Mouse (Mus musculus): ENCODE data around the gene Sdk1. TPM values are rescaled to one million over a fixed set of nuclear protein-coding genes. Genes with fewer than 3 reads are reported as not detected.

Sdk1 gene
- total and polyA plus RNA-seq, 2 experiments from 2014 or later: 0.59 to 8.4 TPM

GRCm38 (mm10) chr5:141388451-141388850, 147.2 kb downstream of the Sdk1 start:
- H3K4me2 ChIP-seq (ENCODE audit: low read depth, low read length): no peak overlapping the region
- no peak overlapping the region for H3K27ac ChIP-seq (ENCODE audit: low read depth)
- no peak for TF ChIP-seq CTCF (IDR thresholded peaks at IDR 0.05; ENCODE audit: low read depth)
- TF ChIP-seq EP300 (IDR thresholded peaks at IDR 0.05; ENCODE audit: low read depth): no peak
- no peak overlapping the region for H3K9ac ChIP-seq (replicated peaks; ENCODE audit: low read depth, low read length)
- no peaks in the 10 kb centered on the region for H3K4me1 ChIP-seq (ENCODE audit: control insufficient read depth, insufficient read depth)
- ATAC-seq (ENCODE audit: insufficient read depth, low read depth) (no peak), DNase-seq (ENCODE audit: low spot score) (no peak)
- no peak overlapping the region for H3K4me3 ChIP-seq (ENCODE audit: low read depth, low read length)
- H3K36me3 ChIP-seq (replicated peaks; ENCODE audit: control insufficient read depth, insufficient read depth, low read length): no peaks in the 10 kb centered on the region
- H3K27me3 ChIP-seq (ENCODE audit: control insufficient read depth, insufficient read depth, low read length): no peaks in the 10 kb centered on the region
- WGBS: 62% methylated on average over 2 of the region's 2 CpGs
- no peaks in the 10 kb centered on the region for H3K9me3 ChIP-seq (replicated peaks; ENCODE audit: control insufficient read depth, low read length)

DNA sequence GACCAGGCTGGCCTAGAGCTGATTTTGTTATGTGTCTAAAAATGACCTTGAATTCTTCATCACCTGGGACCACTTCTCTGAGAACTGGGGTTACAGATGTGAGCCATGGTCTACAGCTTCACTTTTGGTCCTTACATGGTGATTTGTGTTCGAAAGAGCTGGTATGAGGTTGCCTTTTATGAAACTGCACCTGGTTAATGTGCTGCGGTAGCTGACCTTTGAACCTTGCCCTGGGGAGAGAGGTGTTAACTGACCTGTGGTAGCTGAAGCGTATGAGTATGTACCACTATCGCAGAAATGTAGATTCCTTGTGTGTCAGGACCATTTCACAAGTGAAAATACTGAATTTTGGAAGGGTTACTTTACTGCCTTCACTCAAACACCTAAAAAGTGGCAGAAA, 149.3 kb downstream of the Sdk1 start:
- Histone ChIP-seq H3K36me3 (replicated peaks; ENCODE audit: control insufficient read depth, insufficient read depth, low read length) (no peaks in the 10 kb centered on the region), H3K4me2 (ENCODE audit: low read depth, low read length) (no peak overlapping the region), H3K27me3 (ENCODE audit: control insufficient read depth, insufficient read depth, low read length) (no peaks in the 10 kb centered on the region), H3K4me3 (ENCODE audit: low read depth, low read length) (no peak overlapping the region), H3K9me3 (replicated peaks; ENCODE audit: control insufficient read depth, low read length) (no peaks in the 10 kb centered on the region), H3K4me1 (ENCODE audit: control insufficient read depth, insufficient read depth) (no peaks in the 10 kb centered on the region), H3K27ac (ENCODE audit: low read depth) (no peak overlapping the region), H3K9ac (replicated peaks; ENCODE audit: low read depth, low read length) (no peak overlapping the region)
- TF ChIP-seq CTCF (IDR thresholded peaks at IDR 0.05; ENCODE audit: low read depth): no peak
- 85% methylated on average over 4 of the region's 4 CpGs for WGBS
- ATAC-seq (ENCODE audit: insufficient read depth, low read depth) (no peak), DNase-seq (ENCODE audit: low spot score) (no peak)

- Histone ChIP-seq H3K9me3 (replicated peaks; ENCODE audit: control insufficient read depth, low read length) (no peaks in the 10 kb centered on the region), H3K36me3 (replicated peaks; ENCODE audit: control insufficient read depth, insufficient read depth, low read length) (no peaks in the 10 kb centered on the region), H3K4me3 (ENCODE audit: low read depth, low read length) (no peak overlapping the region), H3K27ac (ENCODE audit: low read depth) (no peak overlapping the region), H3K4me2 (ENCODE audit: low read depth, low read length) (no peak overlapping the region), H3K4me1 (ENCODE audit: control insufficient read depth, insufficient read depth) (no peaks in the 10 kb centered on the region), H3K9ac (replicated peaks; ENCODE audit: low read depth, low read length) (no peak overlapping the region), H3K27me3 (ENCODE audit: control insufficient read depth, insufficient read depth, low read length) (no peaks in the 10 kb centered on the region)
- DNase-seq (ENCODE audit: low spot score): no peak
- TF ChIP-seq CTCF (IDR thresholded peaks at IDR 0.05; ENCODE audit: low read depth): no peak
- TF ChIP-seq EP300 (IDR thresholded peaks at IDR 0.05; ENCODE audit: low read depth): no peak
- 86% methylated on average over 5 of the region's 5 CpGs for WGBS
- no peak for ATAC-seq (ENCODE audit: insufficient read depth, low read depth)
Observed at GRCm38 (mm10) chr5:141391153-141391552, 149.9 kb downstream of the Sdk1 start.

DNA sequence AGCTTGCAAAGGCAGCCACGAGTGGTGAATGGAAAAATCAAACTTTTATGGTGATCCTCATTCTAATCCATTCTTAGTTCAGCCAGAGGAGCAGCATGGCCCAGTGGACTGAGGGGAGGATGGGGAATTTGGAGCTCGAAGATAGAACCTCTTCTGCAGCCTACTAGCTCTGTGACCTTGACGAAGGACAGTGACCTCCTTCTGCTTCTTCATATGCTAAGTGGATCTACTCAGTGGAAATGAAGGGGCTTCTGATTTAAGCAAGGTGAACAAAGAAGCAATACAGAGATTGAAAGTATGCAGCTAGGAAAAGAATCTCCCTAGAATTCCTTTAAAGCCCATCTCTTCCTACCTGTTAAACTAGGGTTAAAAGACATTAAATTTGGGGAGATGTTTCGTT, 152.6 kb downstream of the Sdk1 start:
- DNase-seq (ENCODE audit: low spot score) (no peak), ATAC-seq (ENCODE audit: insufficient read depth, low read depth) (no peak)
- TF ChIP-seq CTCF (IDR thresholded peaks at IDR 0.05; ENCODE audit: low read depth) (no peak), EP300 (IDR thresholded peaks at IDR 0.05; ENCODE audit: low read depth) (no peak)
- Histone ChIP-seq H3K9me3 (replicated peaks; ENCODE audit: control insufficient read depth, low read length) (no peaks in the 10 kb centered on the region), H3K4me2 (ENCODE audit: low read depth, low read length) (no peak overlapping the region), H3K4me1 (ENCODE audit: control insufficient read depth, insufficient read depth) (no peaks in the 10 kb centered on the region), H3K9ac (replicated peaks; ENCODE audit: low read depth, low read length) (no peak overlapping the region), H3K4me3 (ENCODE audit: low read depth, low read length) (no peak overlapping the region), H3K27ac (ENCODE audit: low read depth) (no peak overlapping the region), H3K36me3 (replicated peaks; ENCODE audit: control insufficient read depth, insufficient read depth, low read length) (no peaks in the 10 kb centered on the region), H3K27me3 (ENCODE audit: control insufficient read depth, insufficient read depth, low read length) (no peaks in the 10 kb centered on the region)
- WGBS: 70% methylated on average over 4 of the region's 4 CpGs

- ATAC-seq (ENCODE audit: insufficient read depth, low read depth): no peak
- Histone ChIP-seq H3K4me2 (ENCODE audit: low read depth, low read length) (no peak overlapping the region), H3K27ac (ENCODE audit: low read depth) (no peak overlapping the region), H3K4me3 (ENCODE audit: low read depth, low read length) (no peak overlapping the region), H3K36me3 (replicated peaks; ENCODE audit: control insufficient read depth, insufficient read depth, low read length) (no peaks in the 10 kb centered on the region), H3K27me3 (ENCODE audit: control insufficient read depth, insufficient read depth, low read length) (no peaks in the 10 kb centered on the region), H3K9me3 (replicated peaks; ENCODE audit: control insufficient read depth, low read length) (no peaks in the 10 kb centered on the region), H3K9ac (replicated peaks; ENCODE audit: low read depth, low read length) (no peak overlapping the region), H3K4me1 (ENCODE audit: control insufficient read depth, insufficient read depth) (no peaks in the 10 kb centered on the region)
- DNase-seq (ENCODE audit: low spot score): no peak
- 80% methylated on average over 8 of the region's 8 CpGs for whole genome bisulfite sequencing
- TF ChIP-seq EP300 (IDR thresholded peaks at IDR 0.05; ENCODE audit: low read depth): no peak
- no peak for TF ChIP-seq CTCF (IDR thresholded peaks at IDR 0.05; ENCODE audit: low read depth)
Observed at GRCm38 (mm10) chr5:141394586-141394985, 153.3 kb downstream of the Sdk1 start.

GRCm38 (mm10) chr5:141403741-141404140, 162.5 kb downstream of the Sdk1 start:
- TF ChIP-seq CTCF (IDR thresholded peaks at IDR 0.05; ENCODE audit: low read depth): no peak
- TF ChIP-seq EP300 (IDR thresholded peaks at IDR 0.05; ENCODE audit: low read depth): no peak
- Histone ChIP-seq H3K9ac (replicated peaks; ENCODE audit: low read depth, low read length) (no peak overlapping the region), H3K9me3 (replicated peaks; ENCODE audit: control insufficient read depth, low read length) (no peaks in the 10 kb centered on the region), H3K4me3 (ENCODE audit: low read depth, low read length) (no peak overlapping the region), H3K27ac (ENCODE audit: low read depth) (no peak overlapping the region), H3K4me1 (ENCODE audit: control insufficient read depth, insufficient read depth) (peaks cover 4% of the 10 kb centered on the region; the same call in 1 of the 2 replicates), H3K4me2 (ENCODE audit: low read depth, low read length) (no peak overlapping the region), H3K36me3 (replicated peaks; ENCODE audit: control insufficient read depth, insufficient read depth, low read length) (no peaks in the 10 kb centered on the region), H3K27me3 (ENCODE audit: control insufficient read depth, insufficient read depth, low read length) (no peaks in the 10 kb centered on the region)
- DNase-seq (ENCODE audit: low spot score) (no peak), ATAC-seq (ENCODE audit: insufficient read depth, low read depth) (no peak)
- 77% methylated on average over 8 of the region's 8 CpGs for WGBS

Data from heart, postnatal 0 days (tissue).